Mouse (Mus musculus): ENCODE measurements around the gene Clec9a. TPM values are rescaled to one million over a fixed set of nuclear protein-coding genes. Genes with fewer than 3 reads are reported as not detected.

The Clec9a gene
- polyA plus RNA-seq, 1 experiment: not detected

GRCm38 (mm10) chr6:129399945-129400344 is 8.7 kb upstream of the Clec9a start:
- Histone ChIP-seq H3K27me3 (ENCODE audit: control insufficient read depth, insufficient read depth, low read length) (no peaks in the 10 kb centered on the region), H3K4me3 (ENCODE audit: control insufficient read depth, low read depth, low read length) (no peak overlapping the region), H3K4me1 (ENCODE audit: control insufficient read depth, insufficient read depth, low read length) (no peaks in the 10 kb centered on the region; the same call in 1 of the 2 replicates), H3K36me3 (ENCODE audit: control insufficient read depth, insufficient read depth, low read length) (no peaks in the 10 kb centered on the region), H3K27ac (ENCODE audit: control insufficient read depth, insufficient read depth, low read depth, low read length) (no peak overlapping the region)
- TF ChIP-seq CTCF (IDR thresholded peaks at IDR 0.05; ENCODE audit: control insufficient read depth, insufficient read depth, insufficient replicate concordance, low read depth, low read length): no peak
- no peak for TF ChIP-seq POLR2A (IDR thresholded peaks at IDR 0.05; ENCODE audit: control insufficient read depth, low read depth, low read length)

- Histone ChIP-seq H3K27ac (ENCODE audit: control insufficient read depth, insufficient read depth, low read depth, low read length) (no peak overlapping the region), H3K4me1 (ENCODE audit: control insufficient read depth, insufficient read depth, low read length) (no peaks in the 10 kb centered on the region; the same call in 1 of the 2 replicates), H3K4me3 (ENCODE audit: control insufficient read depth, low read depth, low read length) (no peak overlapping the region), H3K36me3 (ENCODE audit: control insufficient read depth, insufficient read depth, low read length) (no peaks in the 10 kb centered on the region), H3K27me3 (ENCODE audit: control insufficient read depth, insufficient read depth, low read length) (no peaks in the 10 kb centered on the region)
- TF ChIP-seq CTCF (IDR thresholded peaks at IDR 0.05; ENCODE audit: control insufficient read depth, insufficient read depth, insufficient replicate concordance, low read depth, low read length) (no peak), POLR2A (IDR thresholded peaks at IDR 0.05; ENCODE audit: control insufficient read depth, low read depth, low read length) (no peak)
These were observed 6.3 kb upstream of the Clec9a start for GRCm38 (mm10) chr6:129402404-129402803.

GRCm38 (mm10) chr6:129403391-129403790 is 5.3 kb upstream of the Clec9a start:
- no peak for TF ChIP-seq POLR2A (IDR thresholded peaks at IDR 0.05; ENCODE audit: control insufficient read depth, low read depth, low read length)
- Histone ChIP-seq H3K4me3 (ENCODE audit: control insufficient read depth, low read depth, low read length) (no peak overlapping the region), H3K27ac (ENCODE audit: control insufficient read depth, insufficient read depth, low read depth, low read length) (no peak overlapping the region), H3K27me3 (ENCODE audit: control insufficient read depth, insufficient read depth, low read length) (no peaks in the 10 kb centered on the region), H3K4me1 (ENCODE audit: control insufficient read depth, insufficient read depth, low read length) (no peaks in the 10 kb centered on the region; the same call in 1 of the 2 replicates), H3K36me3 (ENCODE audit: control insufficient read depth, insufficient read depth, low read length) (no peaks in the 10 kb centered on the region)

- Histone ChIP-seq H3K27me3 (ENCODE audit: control insufficient read depth, insufficient read depth, low read length) (no peaks in the 10 kb centered on the region), H3K4me1 (ENCODE audit: control insufficient read depth, insufficient read depth, low read length) (no peaks in the 10 kb centered on the region; the same call in 1 of the 2 replicates), H3K36me3 (ENCODE audit: control insufficient read depth, insufficient read depth, low read length) (no peaks in the 10 kb centered on the region), H3K4me3 (ENCODE audit: control insufficient read depth, low read depth, low read length) (no peak overlapping the region), H3K27ac (ENCODE audit: control insufficient read depth, insufficient read depth, low read depth, low read length) (no peak overlapping the region)
- TF ChIP-seq CTCF (IDR thresholded peaks at IDR 0.05; ENCODE audit: control insufficient read depth, insufficient read depth, insufficient replicate concordance, low read depth, low read length) (no peak), POLR2A (IDR thresholded peaks at IDR 0.05; ENCODE audit: control insufficient read depth, low read depth, low read length) (no peak)
These were observed 2.7 kb upstream of the Clec9a start for GRCm38 (mm10) chr6:129405999-129406398.

GRCm38 (mm10) chr6:129407324-129407723 is 1.3 kb upstream of the Clec9a start:
- no peaks in the 10 kb centered on the region for H3K27me3 ChIP-seq (ENCODE audit: control insufficient read depth, insufficient read depth, low read length)
- no peak for TF ChIP-seq CTCF (IDR thresholded peaks at IDR 0.05; ENCODE audit: control insufficient read depth, insufficient read depth, insufficient replicate concordance, low read depth, low read length)
- TF ChIP-seq POLR2A (IDR thresholded peaks at IDR 0.05; ENCODE audit: control insufficient read depth, low read depth, low read length): no peak
- H3K27ac ChIP-seq (ENCODE audit: control insufficient read depth, insufficient read depth, low read depth, low read length): no peak overlapping the region
- H3K36me3 ChIP-seq (ENCODE audit: control insufficient read depth, insufficient read depth, low read length): no peaks in the 10 kb centered on the region
- no peaks in the 10 kb centered on the region for H3K4me1 ChIP-seq (ENCODE audit: control insufficient read depth, insufficient read depth, low read length)
- H3K4me3 ChIP-seq (ENCODE audit: control insufficient read depth, low read depth, low read length): no peak overlapping the region

GRCm38 (mm10) chr6:129414177-129414576 is 5.5 kb downstream of the Clec9a start:
- TF ChIP-seq CTCF (IDR thresholded peaks at IDR 0.05; ENCODE audit: control insufficient read depth, insufficient read depth, insufficient replicate concordance, low read depth, low read length): no peak
- no peak for TF ChIP-seq POLR2A (IDR thresholded peaks at IDR 0.05; ENCODE audit: control insufficient read depth, low read depth, low read length)

GRCm38 (mm10) chr6:129422311-129422710 is 13.6 kb downstream of the Clec9a start:
- H3K4me1 ChIP-seq (ENCODE audit: control insufficient read depth, insufficient read depth, low read length): no peaks in the 10 kb centered on the region
- H3K27ac ChIP-seq (ENCODE audit: control insufficient read depth, insufficient read depth, low read depth, low read length): no peak overlapping the region
- H3K4me3 ChIP-seq (ENCODE audit: control insufficient read depth, low read depth, low read length): no peak overlapping the region
- no peaks in the 10 kb centered on the region for H3K36me3 ChIP-seq (ENCODE audit: control insufficient read depth, insufficient read depth, low read length)
- H3K27me3 ChIP-seq (ENCODE audit: control insufficient read depth, insufficient read depth, low read length): no peaks in the 10 kb centered on the region
- TF ChIP-seq CTCF (IDR thresholded peaks at IDR 0.05; ENCODE audit: control insufficient read depth, insufficient read depth, insufficient replicate concordance, low read depth, low read length) (no peak), POLR2A (IDR thresholded peaks at IDR 0.05; ENCODE audit: control insufficient read depth, low read depth, low read length) (no peak)

More at GRCm38 (mm10) chr6:129414177-129414576, 5.5 kb downstream of the Clec9a start:
- Histone ChIP-seq H3K4me3 (ENCODE audit: control insufficient read depth, low read depth, low read length) (no peak overlapping the region), H3K4me1 (ENCODE audit: control insufficient read depth, insufficient read depth, low read length) (no peaks in the 10 kb centered on the region), H3K36me3 (ENCODE audit: control insufficient read depth, insufficient read depth, low read length) (no peaks in the 10 kb centered on the region), H3K27ac (ENCODE audit: control insufficient read depth, insufficient read depth, low read depth, low read length) (no peak overlapping the region), H3K27me3 (ENCODE audit: control insufficient read depth, insufficient read depth, low read length) (no peaks in the 10 kb centered on the region)

All from testis, adult 2 months (tissue).